Mouse (Mus musculus) forebrain, postnatal 0 days (tissue): Measurements from ENCODE around the gene Cyp2u1. TPM values are rescaled to one million over a fixed set of nuclear protein-coding genes. Genes with fewer than 3 reads are reported as not detected.

ENCODE experiments used
- ATAC-seq: fragments of 200-750 bp; cut with Nextera tagmentation; 2 replicates; pipeline ENCODE4 v1.8.0; 2017; ENCODE audit warnings: mild to moderate bottlenecking, moderate library complexity
- DNase-seq: peaks from one replicate; pipeline ENCODE4 v3.0.0-alpha.2; 2015
- H3K27ac ChIP-seq: fragments of 300-500 bp; sonication (generic); 2 replicates; pipeline ENCODE4 v1.5.1; 2014; ENCODE audit warnings: low read depth, mild to moderate bottlenecking, antibody characterized with exemption, low read length, moderate library complexity, mixed read lengths
- H3K27me3 ChIP-seq: fragments of 300-500 bp; sonication (generic); 2 replicates; pipeline ENCODE4 v1.6.1; 2014; ENCODE audit warnings: mild to moderate bottlenecking, low read length, mixed read lengths; ENCODE audit not compliant: insufficient read depth
- H3K36me3 ChIP-seq: fragments of 300-500 bp; sonication (generic); 2 replicates; pipeline ENCODE4 v1.6.1; 2014; ENCODE audit warnings: mild to moderate bottlenecking, moderate library complexity; ENCODE audit not compliant: insufficient read depth
- H3K4me1 ChIP-seq: fragments of 300-500 bp; sonication (generic); 2 replicates; pipeline ENCODE4 v1.6.1; 2014; ENCODE audit warnings: antibody characterized with exemption; ENCODE audit not compliant: insufficient read depth
- H3K4me2 ChIP-seq: fragments of 300-500 bp; sonication (generic); 2 replicates; pipeline ENCODE4 v1.6.1; 2014; ENCODE audit warnings: low read depth, mild to moderate bottlenecking, moderate library complexity
- H3K4me3 ChIP-seq: fragments of 300-500 bp; sonication (generic); 2 replicates; pipeline ENCODE4 v1.5.1; 2014; ENCODE audit warnings: low read depth, low read length, mixed read lengths
- H3K9ac ChIP-seq: fragments of 300-500 bp; sonication (generic); 2 replicates; pipeline ENCODE4 v1.6.1; 2014; ENCODE audit warnings: mild to moderate bottlenecking
- H3K9me3 ChIP-seq: fragments of 300-500 bp; sonication (generic); 2 replicates; pipeline ENCODE4 v1.6.1; 2016; ENCODE audit warnings: low read length
- CTCF ChIP-seq: sonication (generic); IDR thresholded peaks from 2 replicates; pipeline ENCODE4 v1.5.1; 2016; ENCODE audit warnings: antibody characterized with exemption, control low read depth, low read depth
- WGBS: fragments of 180-500 bp; shearing (Covaris S2); extraction: QIAGEN DNeasy Blood & Tissue Kit; methylation state at CpG from one replicate; pipeline ENCODE4 v1.1.7; 2014; 5-methylcytosine and 5-hydroxymethylcytosine counted together
- polyA plus RNA-seq: library from polyadenylated mRNA; unstranded; fragments of >200 nt; fragmentation: Nextera tagmentation; extraction: Ambion mirVana; gene quantifications from 2 replicates; pipeline ENCODE4 v1.2.1, GENCODE M21; 2015
- total RNA-seq: library from RNA; depleted of rRNA; stranded (reverse); fragments of >200 nt; gene quantifications from 2 replicates; pipeline ENCODE4 v1.2.3, GENCODE M21; 2014

The Cyp2u1 gene
- total and polyA plus RNA-seq, 2 experiments from 2014 or later: 11.0 to 14.7 TPM

GRCm38 (mm10) chr3:131322081-131322815 lies 19.2 kb upstream of the Cyp2u1 start:
- no peaks in the 10 kb centered on the region for H3K9me3 ChIP-seq
- H3K4me1 ChIP-seq: no peaks in the 10 kb centered on the region
- H3K9ac ChIP-seq: no peak overlapping the region
- H3K36me3 ChIP-seq: no peaks in the 10 kb centered on the region
- H3K4me2 ChIP-seq: no peak overlapping the region
- WGBS: 76% methylated on average over 14 of the region's 14 CpGs
- no peak for ATAC-seq
- H3K27me3 ChIP-seq: no peaks in the 10 kb centered on the region
- H3K4me3 ChIP-seq: no peak overlapping the region
- no peak for TF ChIP-seq CTCF
- H3K27ac ChIP-seq: no peak overlapping the region
- DNase-seq: no peak

- DNase-seq (peak; percentile 85), ATAC-seq (peak; percentile 45; the same call in 1 of the 2 replicates)
- no peak overlapping the region for H3K27ac ChIP-seq
- WGBS: 6% methylated on average over 3 of the region's 3 CpGs
- H3K4me3 ChIP-seq: no peak overlapping the region
- no peaks in the 10 kb centered on the region for H3K4me1 ChIP-seq
- H3K9ac ChIP-seq: no peak overlapping the region
- peak; percentile 85 for TF ChIP-seq CTCF
- no peak overlapping the region for H3K4me2 ChIP-seq
- H3K9me3 ChIP-seq: no peaks in the 10 kb centered on the region
- no peaks in the 10 kb centered on the region for H3K36me3 ChIP-seq
- no peaks in the 10 kb centered on the region for H3K27me3 ChIP-seq
Measured at GRCm38 (mm10) chr3:131320184-131320583, 17.2 kb upstream of the Cyp2u1 start.

- H3K36me3 ChIP-seq: no peaks in the 10 kb centered on the region
Measured at GRCm38 (mm10) chr3:131318211-131318610, 15.2 kb upstream of the Cyp2u1 start.

GRCm38 (mm10) chr3:131317126-131317525 lies 14.1 kb upstream of the Cyp2u1 start:
- no peaks in the 10 kb centered on the region for H3K9me3 ChIP-seq
- 96% methylated on average over 1 of the region's 1 CpGs for WGBS
- no peak for ATAC-seq

More at GRCm38 (mm10) chr3:131318211-131318610, 15.2 kb upstream of the Cyp2u1 start:
- DNase-seq (no peak), ATAC-seq (no peak)
- Histone ChIP-seq H3K4me1 (no peaks in the 10 kb centered on the region), H3K27ac (no peak overlapping the region), H3K27me3 (no peaks in the 10 kb centered on the region), H3K4me2 (no peak overlapping the region), H3K9ac (no peak overlapping the region), H3K9me3 (no peaks in the 10 kb centered on the region), H3K4me3 (no peak overlapping the region)
- no peak for TF ChIP-seq CTCF
- 65% methylated on average over 2 of the region's 2 CpGs for WGBS

GRCm38 (mm10) chr3:131315957-131316510 lies 13.0 kb upstream of the Cyp2u1 start:
- Histone ChIP-seq H3K27ac (no peak overlapping the region), H3K4me2 (no peak overlapping the region), H3K36me3 (no peaks in the 10 kb centered on the region), H3K9ac (no peak overlapping the region), H3K9me3 (no peaks in the 10 kb centered on the region), H3K27me3 (no peaks in the 10 kb centered on the region), H3K4me1 (no peaks in the 10 kb centered on the region), H3K4me3 (no peak overlapping the region)
- DNase-seq (no peak), ATAC-seq (no peak)
- TF ChIP-seq CTCF: no peak
- WGBS: 45% methylated on average over 4 of the region's 4 CpGs

More at GRCm38 (mm10) chr3:131317126-131317525, 14.1 kb upstream of the Cyp2u1 start:
- no peak for DNase-seq
- H3K9ac ChIP-seq: no peak overlapping the region
- no peak overlapping the region for H3K4me3 ChIP-seq
- no peaks in the 10 kb centered on the region for H3K4me1 ChIP-seq
- H3K27me3 ChIP-seq: no peaks in the 10 kb centered on the region
- no peak overlapping the region for H3K27ac ChIP-seq
- H3K36me3 ChIP-seq: no peaks in the 10 kb centered on the region
- TF ChIP-seq CTCF: no peak
- H3K4me2 ChIP-seq: no peak overlapping the region

- 94% methylated on average over 9 of the region's 9 CpGs for WGBS
- TF ChIP-seq CTCF: no peak
- Histone ChIP-seq H3K9ac (no peak overlapping the region), H3K4me2 (no peak overlapping the region), H3K27ac (no peak overlapping the region), H3K27me3 (no peaks in the 10 kb centered on the region), H3K9me3 (no peaks in the 10 kb centered on the region), H3K4me1 (no peaks in the 10 kb centered on the region), H3K4me3 (no peak overlapping the region), H3K36me3 (no peaks in the 10 kb centered on the region)
- no peak for DNase-seq
- ATAC-seq: no peak
Measured at GRCm38 (mm10) chr3:131312340-131312739, 9.3 kb upstream of the Cyp2u1 start.

GRCm38 (mm10) chr3:131310572-131310971 lies 7.5 kb upstream of the Cyp2u1 start:
- ATAC-seq: no peak

More at GRCm38 (mm10) chr3:131310572-131310971, 7.5 kb upstream of the Cyp2u1 start:
- Histone ChIP-seq H3K9me3 (no peaks in the 10 kb centered on the region), H3K9ac (no peak overlapping the region), H3K27me3 (no peaks in the 10 kb centered on the region), H3K4me3 (no peak overlapping the region), H3K27ac (no peak overlapping the region), H3K4me2 (no peak overlapping the region), H3K4me1 (no peaks in the 10 kb centered on the region), H3K36me3 (no peaks in the 10 kb centered on the region)
- WGBS: 91% methylated on average over 4 of the region's 4 CpGs
- TF ChIP-seq CTCF: no peak
- DNase-seq: no peak
